Mouse (Mus musculus): ENCODE results near the gene Ccdc126. TPM values are rescaled to one million over a fixed set of nuclear protein-coding genes. Genes with fewer than 3 reads are reported as not detected.

Ccdc126 gene
- polyA plus RNA-seq (2015; fragmentation: Nextera tagmentation; extraction: Ambion mirVana) = 9.5 and 10.5 TPM in 2 replicates

DNA sequence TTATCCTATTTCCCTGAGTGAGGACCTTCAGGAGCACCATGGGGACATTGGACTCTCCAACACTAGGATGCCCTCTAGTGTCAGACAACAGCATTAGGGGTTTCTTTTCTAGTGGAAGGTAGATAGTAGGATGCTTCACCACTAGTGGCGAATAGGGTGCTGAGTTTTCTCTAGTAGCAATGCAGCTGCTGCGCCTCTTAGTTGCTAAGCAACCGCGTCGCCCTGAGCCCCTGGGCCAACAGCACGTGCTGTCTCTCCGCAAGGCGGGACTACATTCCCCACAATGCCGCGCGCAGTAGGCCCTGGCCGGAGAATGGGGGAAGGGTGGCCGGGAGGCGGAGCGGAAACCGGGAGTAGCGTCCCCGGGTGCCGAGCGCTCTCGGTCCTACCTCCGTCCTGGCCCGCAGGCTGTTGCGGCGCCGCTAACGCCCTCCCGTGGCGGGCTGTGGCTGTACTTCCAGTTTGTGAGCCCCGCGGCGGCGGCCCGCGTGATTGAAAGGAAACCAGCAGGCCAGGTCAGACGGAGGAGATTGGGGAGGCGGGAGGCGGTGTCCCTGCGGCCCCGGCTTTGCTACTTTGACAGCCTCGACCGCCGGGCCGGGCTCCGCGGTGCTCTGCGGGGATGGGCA lies at the start of gene Ccdc126:
Gene Ccdc126, plus strand, starts transcription at position 309 of the 629 bp plus-strand sequence.

DNA sequence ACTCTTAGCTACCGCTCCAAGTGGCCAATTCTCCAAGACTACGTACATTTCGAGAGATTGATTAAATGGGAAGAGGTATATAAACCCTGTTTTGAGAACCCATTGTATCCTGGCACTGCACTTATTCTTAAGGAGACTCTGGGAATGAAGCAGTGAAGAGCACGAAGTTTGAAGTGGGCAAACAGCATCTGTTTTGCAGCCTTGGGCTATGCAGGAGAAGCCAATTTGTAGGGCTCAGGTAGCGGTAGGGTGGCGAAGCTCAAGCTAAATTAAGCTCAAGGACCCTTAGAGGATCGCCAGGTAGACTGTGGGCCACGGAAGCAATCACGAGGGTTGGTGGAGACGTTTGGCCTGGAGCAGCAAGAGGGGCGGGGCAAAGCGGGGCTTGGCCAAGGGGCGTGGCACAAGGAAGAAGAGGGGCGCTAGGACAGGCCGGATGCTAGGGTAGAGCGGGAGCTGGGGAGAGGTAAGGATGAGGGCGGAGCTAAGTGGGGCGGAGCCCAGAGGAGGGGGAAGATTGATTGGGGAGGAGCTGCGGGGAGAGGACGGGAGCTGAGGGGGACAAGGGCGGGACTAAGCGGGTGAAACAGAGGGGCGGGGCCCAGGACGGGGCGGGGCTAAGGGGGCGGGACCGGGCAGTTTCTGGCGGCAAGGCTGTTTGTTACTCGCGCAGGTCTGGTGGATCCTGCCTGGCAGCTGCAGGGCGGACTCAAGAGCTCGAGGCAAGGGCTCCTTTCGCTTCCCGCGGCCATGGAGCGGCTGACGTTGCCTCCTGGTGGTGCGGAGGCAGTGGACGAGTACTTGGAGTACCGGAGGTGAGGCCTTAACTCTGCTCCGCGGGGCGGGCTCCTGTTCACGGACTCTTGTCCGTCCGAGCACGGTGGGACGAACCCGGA lies 48.3 kb downstream of the Ccdc126 start, which contains the start of gene Fam221a:
Gene Fam221a, plus strand, starts transcription at position 581 of the 896 bp plus-strand sequence.

Other genes with a start within 250 kb of the Ccdc126 start
- 89.1 and 110 TPM in 2 replicates for gene Malsu1, start 245.5 kb upstream of the Ccdc126 start, polyA plus RNA-seq (2015; fragmentation: Nextera tagmentation; extraction: Ambion mirVana)
- gene Igf2bp3, start 104.3 kb upstream of the Ccdc126 start, polyA plus RNA-seq (2015; fragmentation: Nextera tagmentation; extraction: Ambion mirVana) = 9.1 and 11.4 TPM in 2 replicates
- 45.6 and 53.0 TPM in 2 replicates for gene Tra2a, start 55.2 kb upstream of the Ccdc126 start, polyA plus RNA-seq (2015; fragmentation: Nextera tagmentation; extraction: Ambion mirVana)
- 3.8 and 4.7 TPM in 2 replicates for gene Fam221a, start 48.5 kb downstream of the Ccdc126 start, polyA plus RNA-seq (2015; fragmentation: Nextera tagmentation; extraction: Ambion mirVana)
- not detected in 2 replicates for gene Stk31, start 76.3 kb downstream of the Ccdc126 start, polyA plus RNA-seq (2015; fragmentation: Nextera tagmentation; extraction: Ambion mirVana)

Data from neural tube, postnatal 0 days (tissue).